Mouse (Mus musculus) neural tube, embryonic 14.5 days (tissue): Measurements from ENCODE around the gene Jagn1. TPM values are rescaled to one million over a fixed set of nuclear protein-coding genes. Genes with fewer than 3 reads are reported as not detected.

Experiments used
- ATAC-seq: fragments of 200-750 bp; cut with Nextera tagmentation; 2 replicates; pipeline ENCODE4 v1.8.0; 2017; ENCODE audit warnings: low read depth, mild to moderate bottlenecking, moderate TSS enrichment, moderate library complexity
- H3K27ac ChIP-seq: fragments of 300-500 bp; sonication (generic); 2 replicates; pipeline ENCODE4 v1.5.1; 2014; ENCODE audit warnings: low read depth, mild to moderate bottlenecking, control low read depth, low read length, moderate library complexity, mixed read lengths
- H3K27me3 ChIP-seq: fragments of 300-500 bp; sonication (generic); 2 replicates; pipeline ENCODE4 v1.6.1; 2014; ENCODE audit warnings: low read length; ENCODE audit not compliant: control insufficient read depth, insufficient read depth
- H3K36me3 ChIP-seq: fragments of 300-500 bp; sonication (generic); 2 replicates; pipeline ENCODE4 v1.6.1; 2014; ENCODE audit warnings: low read length, mixed read lengths; ENCODE audit not compliant: control insufficient read depth, insufficient read depth
- H3K4me1 ChIP-seq: fragments of 300-500 bp; sonication (generic); 2 replicates; pipeline ENCODE4 v1.6.1; 2014; ENCODE audit warnings: low read length; ENCODE audit not compliant: control insufficient read depth, insufficient read depth
- H3K4me2 ChIP-seq: fragments of 300-500 bp; sonication (generic); 2 replicates; pipeline ENCODE4 v1.6.1; 2014; ENCODE audit warnings: mild to moderate bottlenecking, low read depth, low read length, control low read depth
- H3K4me3 ChIP-seq: fragments of 300-500 bp; sonication (generic); 2 replicates; pipeline ENCODE4 v1.5.1; 2014; ENCODE audit warnings: low read depth, low read length, control low read depth, mixed read lengths
- H3K9ac ChIP-seq: fragments of 300-500 bp; sonication (generic); replicated peaks from 2 replicates; pipeline ENCODE4 v1.6.1; 2014; ENCODE audit warnings: low read depth, mild to moderate bottlenecking, control low read depth, low read length, mixed read lengths
- H3K9me3 ChIP-seq: fragments of 300-500 bp; sonication (generic); 2 replicates; pipeline ENCODE4 v1.6.1; 2016; ENCODE audit warnings: low read length; ENCODE audit not compliant: control insufficient read depth
- WGBS: fragments of 180-500 bp; shearing (Covaris S2); extraction: QIAGEN DNeasy Blood & Tissue Kit; methylation state at CpG from one replicate; pipeline ENCODE4 v1.1.7; 2014; 5-methylcytosine and 5-hydroxymethylcytosine counted together
- polyA plus RNA-seq: library from polyadenylated mRNA; unstranded; fragments of >200 nt; fragmentation: Nextera tagmentation; extraction: Ambion mirVana; gene quantifications from 2 replicates; pipeline ENCODE4 v1.2.1, GENCODE M21; 2014

The Jagn1 gene
- polyA plus RNA-seq, 1 experiment from 2014 or later: 96.4 TPM

- no peak for ATAC-seq
Measured at GRCm38 (mm10) chr6:113473715-113474114, 31.3 kb downstream of the Jagn1 start.

GRCm38 (mm10) chr6:113477353-113477752, 35.0 kb downstream of the Jagn1 start:
- Histone ChIP-seq H3K9ac (no peak overlapping the region), H3K4me2 (no peak overlapping the region), H3K4me1 (no peaks in the 10 kb centered on the region), H3K36me3 (no peaks in the 10 kb centered on the region), H3K27me3 (no peaks in the 10 kb centered on the region), H3K9me3 (no peaks in the 10 kb centered on the region), H3K4me3 (no peak overlapping the region), H3K27ac (no peak overlapping the region)
- WGBS: 30% methylated on average over 7 of the region's 7 CpGs
- ATAC-seq: no peak

More at GRCm38 (mm10) chr6:113473715-113474114, 31.3 kb downstream of the Jagn1 start:
- Histone ChIP-seq H3K9me3 (no peaks in the 10 kb centered on the region), H3K4me3 (no peak overlapping the region), H3K27me3 (peaks cover 4% of the 10 kb centered on the region), H3K4me2 (no peak overlapping the region), H3K9ac (no peak overlapping the region), H3K36me3 (no peaks in the 10 kb centered on the region), H3K27ac (no peak overlapping the region), H3K4me1 (peaks cover 4% of the 10 kb centered on the region; the same call in 1 of the 2 replicates)
- whole genome bisulfite sequencing: 83% methylated on average over 6 of the region's 6 CpGs

- H3K4me1 ChIP-seq: peaks cover 2% of the 10 kb centered on the region; the same call in 1 of the 2 replicates
- no peak overlapping the region for H3K4me3 ChIP-seq
- no peak overlapping the region for H3K27ac ChIP-seq
- no peaks in the 10 kb centered on the region for H3K27me3 ChIP-seq
- ATAC-seq: no peak
- no peaks in the 10 kb centered on the region for H3K9me3 ChIP-seq
- 84% methylated on average over 10 of the region's 10 CpGs for WGBS
- no peak overlapping the region for H3K4me2 ChIP-seq
- H3K9ac ChIP-seq: no peak overlapping the region
- H3K36me3 ChIP-seq: no peaks in the 10 kb centered on the region
Measured at GRCm38 (mm10) chr6:113478906-113479305, 36.5 kb downstream of the Jagn1 start.

- Histone ChIP-seq H3K4me3 (no peak overlapping the region), H3K27ac (no peak overlapping the region), H3K36me3 (no peaks in the 10 kb centered on the region), H3K9me3 (no peaks in the 10 kb centered on the region), H3K27me3 (no peaks in the 10 kb centered on the region), H3K9ac (no peak overlapping the region), H3K4me1 (peaks cover 11% of the 10 kb centered on the region; the same call in 1 of the 2 replicates), H3K4me2 (no peak overlapping the region)
- ATAC-seq: no peak
- 65% methylated on average over 18 of the region's 18 CpGs for WGBS
Measured at GRCm38 (mm10) chr6:113480555-113481373, 38.4 kb downstream of the Jagn1 start.

GRCm38 (mm10) chr6:113482477-113483099, 40.2 kb downstream of the Jagn1 start:
- ATAC-seq: peak; percentile 63
- under 1% methylated on average over 59 of the region's 65 CpGs for WGBS

GRCm38 (mm10) chr6:113483100-113483615, 40.8 kb downstream of the Jagn1 start, which contains the start of gene Creld1:
Creld1 (plus strand) TSS chr6:113483297.
- Histone ChIP-seq H3K4me3 (peak within 1 kb of the TSS; percentile 67), H3K4me1 (peaks cover 11% of the 10 kb centered on the region; the same call in 1 of the 2 replicates), H3K27ac (peak within 1 kb of the TSS; percentile 93), H3K27me3 (no peaks in the 10 kb centered on the region), H3K4me2 (peak within 1 kb of the TSS; percentile 75), H3K36me3 (peaks cover 7% of the 10 kb centered on the region; the same call in 1 of the 2 replicates), H3K9ac (peak within 1 kb of the TSS; percentile 81), H3K9me3 (no peaks in the 10 kb centered on the region)
- 0% methylated on average over 26 of the region's 26 CpGs for WGBS
- peak; percentile 96 for ATAC-seq

More at GRCm38 (mm10) chr6:113482477-113483099, 40.2 kb downstream of the Jagn1 start:
- Histone ChIP-seq H3K4me2 (peak overlapping the region; percentile 75), H3K27ac (peak overlapping the region; percentile 93), H3K4me3 (peak overlapping the region; percentile 67), H3K27me3 (no peaks in the 10 kb centered on the region), H3K36me3 (peaks cover 7% of the 10 kb centered on the region; the same call in 1 of the 2 replicates), H3K9me3 (no peaks in the 10 kb centered on the region), H3K9ac (peak overlapping the region; percentile 81), H3K4me1 (peaks cover 11% of the 10 kb centered on the region; the same call in 1 of the 2 replicates)

- 11% methylated on average over 10 of the region's 10 CpGs for WGBS
- H3K9ac ChIP-seq: peak overlapping the region; percentile 81
- H3K27me3 ChIP-seq: no peaks in the 10 kb centered on the region
- no peaks in the 10 kb centered on the region for H3K9me3 ChIP-seq
- H3K4me1 ChIP-seq: peaks cover 11% of the 10 kb centered on the region; the same call in 1 of the 2 replicates
- peak; percentile 58 for ATAC-seq
- peak overlapping the region; percentile 67 for H3K4me3 ChIP-seq
- H3K4me2 ChIP-seq: peak overlapping the region; percentile 75
- peaks cover 13% of the 10 kb centered on the region for H3K36me3 ChIP-seq
- H3K27ac ChIP-seq: peak overlapping the region; percentile 93
Measured at GRCm38 (mm10) chr6:113483729-113484128, 41.4 kb downstream of the Jagn1 start.

- Histone ChIP-seq H3K4me2 (no peak overlapping the region), H3K36me3 (peaks cover 39% of the 10 kb centered on the region), H3K27ac (no peak overlapping the region), H3K4me3 (no peak overlapping the region), H3K9ac (no peak overlapping the region), H3K4me1 (peaks cover 11% of the 10 kb centered on the region; the same call in 1 of the 2 replicates), H3K27me3 (no peaks in the 10 kb centered on the region), H3K9me3 (no peaks in the 10 kb centered on the region)
- 49% methylated on average over 7 of the region's 7 CpGs for WGBS
- ATAC-seq: no peak
Measured at GRCm38 (mm10) chr6:113487125-113487576, 44.8 kb downstream of the Jagn1 start.
